Mouse (Mus musculus) liver, adult 2 months (tissue): ENCODE results near the gene Rnf34.

Experiments
- CTCF ChIP-seq: fragments of 200-500 bp; IDR thresholded peaks from 2 replicates; pipeline ENCODE4 v1.5.1; 2011; ENCODE audit warnings: low read depth, low read length, control low read depth
- POLR2A ChIP-seq: fragments of 200-500 bp; IDR thresholded peaks from 2 replicates; pipeline ENCODE4 v1.6.1; 2011; ENCODE audit warnings: low read length, control low read depth; ENCODE audit not compliant: insufficient read depth; ENCODE audit errors: extremely low read depth

- TF ChIP-seq CTCF (no peak), POLR2A (no peak)
Measured at GRCm38 (mm10) chr5:122909481-122909880, 59.6 kb downstream of the Rnf34 start.
